Mouse (Mus musculus): ENCODE measurements around the gene Cfap97d1. TPM values are rescaled to one million over a fixed set of nuclear protein-coding genes. Genes with fewer than 3 reads are reported as not detected.

Cfap97d1 gene
- total and polyA plus RNA-seq, 3 experiments = not detected

DNA sequence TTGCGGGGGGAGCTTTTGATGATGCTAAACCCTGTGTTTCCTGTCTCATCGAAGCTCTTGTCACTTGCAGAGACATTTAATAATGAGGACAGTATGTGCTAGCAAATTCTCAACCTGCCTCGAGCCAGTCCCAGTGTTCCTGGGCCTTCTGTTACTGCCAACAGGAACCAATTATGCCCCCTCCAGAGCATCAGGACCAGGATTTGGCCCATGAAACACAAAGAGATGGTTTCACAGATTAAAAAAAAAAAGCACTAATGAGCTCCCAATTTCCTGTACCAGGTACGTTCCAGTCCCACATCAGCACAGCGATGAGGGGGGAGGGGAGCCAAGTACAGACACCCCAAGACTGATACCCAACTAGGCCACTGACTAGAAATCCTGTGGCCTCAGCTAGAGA, 37.1 kb downstream of the Cfap97d1 start:
- Histone ChIP-seq H3K9me3 (replicated peaks; ENCODE audit: insufficient read depth, low read length) (no peaks in the 10 kb centered on the region), H3K27me3 (ENCODE audit: control insufficient read depth in 1 of 2, insufficient read depth in 2 of 2, low read length in 2 of 2) (no peaks in the 10 kb centered on the region), H3K36me3 (ENCODE audit: control insufficient read depth in 1 of 2, insufficient read depth in 2 of 2, low read length in 2 of 2) (no peaks in the 10 kb centered on the region), H3K79me2 (ENCODE audit: control insufficient read depth, insufficient read depth, low read length, poor library complexity) (no peaks in the 10 kb centered on the region), H3K4me1 (ENCODE audit: control insufficient read depth in 1 of 2, insufficient read depth in 2 of 2, low read length in 2 of 2) (peaks cover 0 to 3% of the 10 kb centered on the region in 2 experiments; a peak in 3 of 4 replicates), H3K4me3 (ENCODE audit: control insufficient read depth in 1 of 2, insufficient read depth in 1 of 2, low read depth in 2 of 2, low read length in 2 of 2) (no peak overlapping the region), H3K9ac (ENCODE audit: control insufficient read depth, low read depth, low read length, poor library complexity, severe bottlenecking) (no peak overlapping the region), H3K27ac (ENCODE audit: control insufficient read depth, low read depth, low read length) (no peak overlapping the region)
- no peak for DNase-seq (ENCODE audit: low read depth, low spot score)
- TF ChIP-seq TBP (IDR thresholded peaks at IDR 0.05; ENCODE audit: low read depth, low read length) = no peak
- TF ChIP-seq UBTF (IDR thresholded peaks at IDR 0.05; ENCODE audit: borderline replicate concordance, insufficient read depth, low read depth, low read length) = no peak
- no peak for TF ChIP-seq TCF12 (IDR thresholded peaks at IDR 0.05; ENCODE audit: low read depth, low read length)
- TF ChIP-seq EP300 (IDR thresholded peaks at IDR 0.05; ENCODE audit: low read depth in 1 of 2, low read length in 2 of 2) = no peak

- no peak overlapping the region for H3K4me3 ChIP-seq (ENCODE audit: control insufficient read depth in 1 of 2, insufficient read depth in 1 of 2, low read depth in 2 of 2, low read length in 2 of 2)
- peaks cover 0 to 4% of the 10 kb centered on the region in 2 experiments; a peak in 1 of 4 replicates for H3K36me3 ChIP-seq (ENCODE audit: control insufficient read depth in 1 of 2, insufficient read depth in 2 of 2, low read length in 2 of 2)
- H3K9me3 ChIP-seq (replicated peaks; ENCODE audit: insufficient read depth, low read length) = no peaks in the 10 kb centered on the region
- H3K27ac ChIP-seq (ENCODE audit: control insufficient read depth, low read depth, low read length) = no peak overlapping the region
- H3K27me3 ChIP-seq (ENCODE audit: control insufficient read depth in 1 of 2, insufficient read depth in 2 of 2, low read length in 2 of 2) = no peaks in the 10 kb centered on the region
- H3K79me2 ChIP-seq (ENCODE audit: control insufficient read depth, insufficient read depth, low read length, poor library complexity) = no peaks in the 10 kb centered on the region
- H3K4me1 ChIP-seq (ENCODE audit: control insufficient read depth in 1 of 2, insufficient read depth in 2 of 2, low read length in 2 of 2) = peaks cover 0 to 8% of the 10 kb centered on the region in 2 experiments; a peak in 3 of 4 replicates
- DNase-seq (ENCODE audit: low read depth, low spot score) = no peak
- no peak overlapping the region for H3K9ac ChIP-seq (ENCODE audit: control insufficient read depth, low read depth, low read length, poor library complexity, severe bottlenecking)
- TF ChIP-seq ZC3H11A (IDR thresholded peaks at IDR 0.05; ENCODE audit: low read depth, low read length) (no peak), POLR2A (IDR thresholded peaks at IDR 0.05; ENCODE audit: control insufficient read depth in 1 of 2, insufficient read depth in 1 of 2, low read depth in 1 of 2, low read length in 2 of 2, poor library complexity in 1 of 2) (no peak), CHD2 (IDR thresholded peaks at IDR 0.05; ENCODE audit: low read length) (no peak), CHD1 (IDR thresholded peaks at IDR 0.05; ENCODE audit: low read depth, low read length) (no peak), POLR2AphosphoS2 (IDR thresholded peaks at IDR 0.05; ENCODE audit: low read length) (no peak), ZMIZ1 (IDR thresholded peaks at IDR 0.05; ENCODE audit: low read depth, low read length) (no peak), UBTF (IDR thresholded peaks at IDR 0.05; ENCODE audit: borderline replicate concordance, insufficient read depth, low read depth, low read length) (no peak), GATA1 (IDR thresholded peaks at IDR 0.05; ENCODE audit: low read depth, low read length) (no peak), HCFC1 (IDR thresholded peaks at IDR 0.05; ENCODE audit: low read depth, low read length) (no peak)
These were observed 39.3 kb downstream of the Cfap97d1 start for GRCm38 (mm10) chr11:102023406-102023805.

DNA sequence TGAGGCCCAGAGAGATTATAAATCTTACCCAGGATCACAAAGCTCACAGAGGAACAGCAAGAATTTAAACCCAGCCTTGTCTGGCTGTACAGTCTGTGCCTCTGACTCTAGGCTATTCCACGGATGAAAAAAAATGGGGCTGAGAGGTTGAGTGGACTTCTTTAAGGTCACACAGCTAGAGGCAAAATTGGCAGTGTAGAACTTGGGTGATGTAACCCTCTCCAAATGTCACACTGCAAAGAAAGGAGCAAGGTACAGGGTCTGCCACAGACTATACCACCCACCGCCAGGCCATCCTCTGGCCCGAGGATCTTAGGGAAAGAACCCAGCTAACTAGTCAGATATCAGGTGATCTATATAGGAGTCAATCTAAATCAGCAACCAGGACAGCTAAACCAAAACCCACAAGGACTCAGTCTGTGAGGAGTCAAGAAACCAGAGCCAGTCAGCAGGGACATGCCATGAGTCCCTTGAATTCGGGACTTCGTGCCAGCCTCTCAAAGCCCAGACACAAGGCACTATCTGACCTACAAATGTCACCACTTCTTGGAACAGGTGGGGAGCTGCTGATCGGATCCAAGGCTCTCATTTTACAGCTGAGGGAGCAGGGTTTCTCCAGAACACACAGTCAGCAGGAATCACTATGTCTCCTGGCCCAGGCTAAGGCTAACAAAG, 40.1 kb downstream of the Cfap97d1 start:
- Histone ChIP-seq H3K27me3 (ENCODE audit: control insufficient read depth in 1 of 2, insufficient read depth in 2 of 2, low read length in 2 of 2) (no peaks in the 10 kb centered on the region), H3K9me3 (replicated peaks; ENCODE audit: insufficient read depth, low read length) (no peaks in the 10 kb centered on the region), H3K79me2 (ENCODE audit: control insufficient read depth, insufficient read depth, low read length, poor library complexity) (no peaks in the 10 kb centered on the region), H3K27ac (ENCODE audit: control insufficient read depth, low read depth, low read length) (no peak overlapping the region), H3K9ac (ENCODE audit: control insufficient read depth, low read depth, low read length, poor library complexity, severe bottlenecking) (no peak overlapping the region), H3K36me3 (ENCODE audit: control insufficient read depth in 1 of 2, insufficient read depth in 2 of 2, low read length in 2 of 2) (peaks cover 0 to 8% of the 10 kb centered on the region in 2 experiments; a peak in 2 of 4 replicates), H3K4me3 (ENCODE audit: control insufficient read depth in 1 of 2, insufficient read depth in 1 of 2, low read depth in 2 of 2, low read length in 2 of 2) (no peak overlapping the region), H3K4me1 (ENCODE audit: control insufficient read depth in 1 of 2, insufficient read depth in 2 of 2, low read length in 2 of 2) (peaks cover 2 to 13% of the 10 kb centered on the region in 2 experiments; a peak in 3 of 4 replicates)
- TF ChIP-seq SIN3A (IDR thresholded peaks at IDR 0.05; ENCODE audit: low read length) (no peak), E2F4 (IDR thresholded peaks at IDR 0.05; ENCODE audit: borderline replicate concordance, low read depth, low read length) (no peak), KAT2A (conservative IDR thresholded peaks at IDR 0.05; ENCODE audit: low read depth, low read length) (no peak), RAD21 (IDR thresholded peaks at IDR 0.05; ENCODE audit: low read depth, low read length) (no peak), MAX (IDR thresholded peaks at IDR 0.05; ENCODE audit: low read length) (no peak), NELFE (IDR thresholded peaks at IDR 0.05; ENCODE audit: low read depth, low read length) (no peak), ZC3H11A (IDR thresholded peaks at IDR 0.05; ENCODE audit: low read depth, low read length) (no peak), MXI1 (IDR thresholded peaks at IDR 0.05; ENCODE audit: low read depth, low read length) (no peak), TAL1 (IDR thresholded peaks at IDR 0.05; ENCODE audit: low read length) (no peak), POLR2A (IDR thresholded peaks at IDR 0.05; ENCODE audit: control insufficient read depth in 1 of 2, insufficient read depth in 1 of 2, low read depth in 1 of 2, low read length in 2 of 2, poor library complexity in 1 of 2) (no peak), MYB (IDR thresholded peaks at IDR 0.05; ENCODE audit: low read depth, low read length) (no peak), UBTF (IDR thresholded peaks at IDR 0.05; ENCODE audit: borderline replicate concordance, insufficient read depth, low read depth, low read length) (no peak), MEF2A (IDR thresholded peaks at IDR 0.05; ENCODE audit: extremely low read depth, insufficient replicate concordance, low read depth, low read length, poor library complexity, severe bottlenecking) (no peak), MYC (IDR thresholded peaks at IDR 0.05; ENCODE audit: low read depth, low read length) (no peak), ELF1 (IDR thresholded peaks at IDR 0.05; ENCODE audit: low read depth, low read length) (no peak), POLR2AphosphoS5 (IDR thresholded peaks at IDR 0.05; ENCODE audit: borderline replicate concordance, low read depth, low read length) (no peak)
- no peak for DNase-seq (ENCODE audit: low read depth, low spot score)
